Mouse (Mus musculus): ENCODE measurements at regions not wholly inside any gene's neighbourhood (a gene's known extent, or its start where the extent isn't known, plus 50 kb on each side); places are given as distances from the start of the nearest gene placed in this dataset.

GRCm38 (mm10) chr4:37566226-37566625, 614.7 kb upstream of the Lingo2 start:
- ATAC-seq (ENCODE audit: low TSS enrichment) = no peak

DNA sequence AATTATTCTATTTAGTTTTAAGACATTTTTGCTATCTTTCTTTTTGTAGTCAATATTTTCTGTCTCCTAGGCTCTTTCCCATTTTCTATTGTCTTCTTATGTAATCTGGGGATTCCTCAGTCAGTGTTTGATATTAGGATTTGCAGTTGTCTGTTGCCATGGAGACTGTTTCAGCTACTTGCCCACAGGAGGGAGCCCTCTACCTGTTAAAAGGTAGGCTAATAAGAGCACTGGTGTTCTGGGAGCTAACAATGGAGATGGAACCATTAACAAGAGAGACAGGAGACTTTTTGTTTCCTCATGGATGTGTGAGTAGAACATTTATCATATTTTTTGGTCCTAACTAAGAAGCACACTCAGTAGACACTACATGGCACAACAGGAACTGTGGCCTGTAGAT, 608.7 kb upstream of the Lingo2 start:
- peak; percentile 62; the same call in 1 of the 2 replicates for ATAC-seq (ENCODE audit: low TSS enrichment)

GRCm38 (mm10) chr4:37546001-37546400, 594.5 kb upstream of the Lingo2 start:
- ATAC-seq (ENCODE audit: low TSS enrichment) = peak; percentile 97

DNA sequence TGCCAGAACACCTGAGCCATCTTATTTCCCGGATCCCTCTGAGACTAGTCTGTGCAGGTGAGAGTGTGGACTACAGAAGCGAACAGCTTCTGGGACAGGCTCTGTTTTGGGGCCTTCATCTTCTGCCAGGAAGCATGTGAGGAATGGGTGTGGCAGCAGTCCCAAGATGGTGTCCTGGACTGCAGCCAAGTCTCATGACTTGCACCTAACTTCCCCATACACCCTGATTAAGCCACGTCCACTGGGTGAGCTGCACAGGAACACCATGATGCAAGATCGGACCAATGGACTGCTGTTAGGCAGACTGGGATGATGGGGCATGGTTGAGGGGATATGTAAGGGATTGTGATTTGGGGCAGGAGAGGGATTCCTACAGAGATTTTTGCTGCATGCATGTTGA, 556.2 kb upstream of the Lingo2 start:
- ATAC-seq (ENCODE audit: low TSS enrichment) = no peak
